Mouse (Mus musculus): ENCODE data around the gene Foxo1. TPM values are rescaled to one million over a fixed set of nuclear protein-coding genes. Genes with fewer than 3 reads are reported as not detected.

The Foxo1 gene
- polyA plus RNA-seq, 1 experiment from 2014 or later, result 2.9 TPM

DNA sequence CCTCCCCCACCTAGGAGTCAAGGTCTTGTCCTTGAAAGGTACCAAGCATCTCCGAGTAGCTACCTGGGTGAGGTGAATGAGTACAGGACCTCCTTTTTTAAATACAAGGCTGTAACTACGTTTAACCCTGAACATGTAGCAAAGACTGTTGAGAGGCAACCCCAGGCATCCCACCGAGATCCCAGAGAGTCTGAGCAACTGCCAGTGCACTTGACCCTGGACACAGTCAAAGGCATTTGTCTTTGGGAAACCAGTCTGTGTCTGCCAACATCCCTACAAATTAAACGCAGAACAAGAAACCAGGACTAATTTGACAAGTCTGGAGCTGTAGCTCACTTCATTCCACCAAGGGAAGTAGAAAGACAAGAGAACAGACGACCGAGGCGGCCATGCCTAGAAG is 86.1 kb downstream of the Foxo1 start:
- H3K27ac ChIP-seq, result no peak overlapping the region
- no peaks in the 10 kb centered on the region for H3K9me3 ChIP-seq
- H3K36me3 ChIP-seq (replicated peaks), result no peaks in the 10 kb centered on the region
- no peaks in the 10 kb centered on the region for H3K4me1 ChIP-seq
- WGBS, result 86% methylated on average over 7 of the region's 7 CpGs
- ATAC-seq (ENCODE audit: low FRiP score), result no peak
- no peaks in the 10 kb centered on the region for H3K27me3 ChIP-seq
- no peak overlapping the region for H3K9ac ChIP-seq
- H3K4me2 ChIP-seq, result no peak overlapping the region
- no peak overlapping the region for H3K4me3 ChIP-seq (replicated peaks)

DNA sequence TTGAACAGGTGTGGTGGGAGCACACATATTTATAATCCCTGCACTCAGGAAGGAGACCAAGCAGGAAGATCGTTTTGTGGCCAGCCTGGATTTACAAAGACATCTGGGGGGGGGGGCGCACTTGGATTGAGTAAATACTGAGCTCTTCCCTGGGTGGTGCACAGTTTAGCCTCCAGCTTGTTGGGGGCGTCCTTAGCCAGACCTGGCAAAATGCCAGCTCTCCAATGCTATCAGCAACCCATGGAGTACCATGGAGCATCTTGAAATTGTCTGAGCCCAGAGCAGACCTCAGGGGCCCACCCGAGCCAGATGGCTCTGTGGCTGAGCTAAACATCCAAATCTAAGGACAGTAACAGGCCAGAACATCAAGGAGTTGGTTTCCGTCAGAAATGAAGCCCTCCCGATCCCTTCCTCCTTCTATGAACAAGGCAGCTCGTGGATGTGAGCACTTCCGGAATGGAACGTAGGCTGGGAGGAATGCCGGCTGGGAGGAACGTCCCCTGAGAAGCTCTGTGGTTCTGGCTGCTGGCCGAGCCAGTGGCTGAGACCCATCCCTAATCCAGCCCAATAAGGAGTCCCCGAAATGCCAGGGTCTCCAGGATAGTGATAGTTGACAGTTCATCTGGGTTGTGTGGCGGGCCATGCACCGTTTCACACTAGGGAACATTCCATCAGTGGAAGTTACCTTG is 89.3 kb downstream of the Foxo1 start:
- WGBS, result 92% methylated on average over 15 of the region's 15 CpGs
- H3K27me3 ChIP-seq, result no peaks in the 10 kb centered on the region
- no peak overlapping the region for H3K4me3 ChIP-seq (replicated peaks)
- H3K9ac ChIP-seq, result no peak overlapping the region
- H3K4me2 ChIP-seq, result no peak overlapping the region
- ATAC-seq (ENCODE audit: low FRiP score), result no peak
- no peaks in the 10 kb centered on the region for H3K36me3 ChIP-seq (replicated peaks)
- H3K9me3 ChIP-seq, result no peaks in the 10 kb centered on the region
- no peaks in the 10 kb centered on the region for H3K4me1 ChIP-seq
- H3K27ac ChIP-seq, result no peak overlapping the region

DNA sequence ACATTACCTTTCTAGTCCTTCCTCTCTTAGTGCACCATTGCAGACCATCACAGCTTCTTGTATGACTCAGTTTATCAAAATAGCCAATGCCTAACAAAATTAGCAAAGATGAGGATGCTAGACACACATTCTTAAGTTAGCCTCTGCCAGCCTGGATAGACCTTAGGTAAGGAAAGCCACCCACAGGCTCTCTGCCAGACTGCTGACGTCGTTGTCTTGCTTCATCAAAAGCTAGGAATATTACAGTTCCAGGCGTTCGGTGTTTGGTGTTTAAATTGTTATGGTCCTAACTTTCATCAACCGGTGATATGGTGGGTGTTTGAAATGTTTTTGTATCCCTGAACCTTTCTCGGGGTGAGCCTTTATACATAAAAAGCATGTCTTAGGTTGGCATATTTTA is 96.4 kb downstream of the Foxo1 start:
- H3K36me3 ChIP-seq (replicated peaks), result no peaks in the 10 kb centered on the region
- ATAC-seq (ENCODE audit: low FRiP score), result no peak
- no peak overlapping the region for H3K9ac ChIP-seq
- no peak overlapping the region for H3K27ac ChIP-seq
- H3K9me3 ChIP-seq, result no peaks in the 10 kb centered on the region
- no peaks in the 10 kb centered on the region for H3K27me3 ChIP-seq
- H3K4me2 ChIP-seq, result no peak overlapping the region
- 94% methylated on average over 6 of the region's 6 CpGs for WGBS
- H3K4me1 ChIP-seq, result no peaks in the 10 kb centered on the region
- no peak overlapping the region for H3K4me3 ChIP-seq (replicated peaks)

DNA sequence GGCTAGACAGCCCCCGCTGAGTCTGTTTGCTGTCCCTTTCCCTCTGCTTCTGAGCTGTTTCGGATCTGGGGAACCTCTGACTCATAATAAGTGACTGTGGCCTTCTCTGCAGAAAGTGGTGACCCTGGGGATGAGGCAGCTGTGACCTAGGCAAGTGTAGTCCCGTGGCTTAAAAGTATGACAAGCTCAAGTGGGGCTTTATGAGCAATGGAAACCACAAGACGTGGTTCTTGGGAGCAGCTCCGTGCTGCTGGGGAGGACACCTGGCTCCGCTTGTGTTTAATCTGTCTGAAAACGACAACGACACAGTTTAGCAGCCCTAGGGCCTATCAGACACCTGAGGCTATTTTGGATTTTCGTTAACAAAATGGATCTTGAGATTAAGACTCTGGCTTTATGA is 101.1 kb downstream of the Foxo1 start:
- Histone ChIP-seq H3K4me1 (no peaks in the 10 kb centered on the region), H3K9me3 (no peaks in the 10 kb centered on the region), H3K27ac (no peak overlapping the region), H3K4me3 (replicated peaks) (no peak overlapping the region), H3K4me2 (no peak overlapping the region), H3K27me3 (no peaks in the 10 kb centered on the region), H3K36me3 (replicated peaks) (no peaks in the 10 kb centered on the region), H3K9ac (no peak overlapping the region)
- WGBS, result 85% methylated on average over 9 of the region's 9 CpGs
- no peak for ATAC-seq (ENCODE audit: low FRiP score)

DNA sequence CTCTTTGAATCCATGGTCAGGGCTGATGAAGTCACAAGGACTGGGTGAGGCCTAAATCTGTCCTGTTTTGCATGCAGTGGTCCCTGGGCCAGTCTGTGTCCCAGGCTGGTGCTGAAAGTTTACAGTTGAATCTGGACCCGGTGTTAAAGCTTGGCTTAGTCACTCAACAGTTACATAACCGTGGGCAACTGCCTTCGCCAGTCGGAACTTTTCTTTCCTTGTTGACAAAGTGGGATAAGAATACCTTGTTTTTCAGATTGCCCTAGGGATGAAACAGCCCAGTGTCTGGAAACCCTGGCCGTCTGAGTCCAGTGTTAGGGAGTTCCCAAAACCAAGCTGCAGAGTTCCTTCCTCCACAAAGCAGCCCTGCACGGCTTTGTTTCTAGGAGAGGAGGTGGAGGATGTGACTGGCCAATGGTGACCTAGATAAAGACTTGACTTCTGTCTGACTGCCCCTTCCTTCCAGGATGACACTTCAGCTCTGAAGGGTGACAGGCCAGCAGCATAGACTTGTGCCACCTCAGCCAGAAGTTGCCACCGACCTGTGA is 101.8 kb downstream of the Foxo1 start:
- H3K9me3 ChIP-seq, result no peaks in the 10 kb centered on the region
- 79% methylated on average over 7 of the region's 7 CpGs for WGBS
- ATAC-seq (ENCODE audit: low FRiP score), result no peak
- no peak overlapping the region for H3K9ac ChIP-seq
- H3K4me3 ChIP-seq (replicated peaks), result no peak overlapping the region
- no peaks in the 10 kb centered on the region for H3K27me3 ChIP-seq
- H3K36me3 ChIP-seq (replicated peaks), result no peaks in the 10 kb centered on the region
- H3K27ac ChIP-seq, result no peak overlapping the region
- no peak overlapping the region for H3K4me2 ChIP-seq
- no peaks in the 10 kb centered on the region for H3K4me1 ChIP-seq

DNA sequence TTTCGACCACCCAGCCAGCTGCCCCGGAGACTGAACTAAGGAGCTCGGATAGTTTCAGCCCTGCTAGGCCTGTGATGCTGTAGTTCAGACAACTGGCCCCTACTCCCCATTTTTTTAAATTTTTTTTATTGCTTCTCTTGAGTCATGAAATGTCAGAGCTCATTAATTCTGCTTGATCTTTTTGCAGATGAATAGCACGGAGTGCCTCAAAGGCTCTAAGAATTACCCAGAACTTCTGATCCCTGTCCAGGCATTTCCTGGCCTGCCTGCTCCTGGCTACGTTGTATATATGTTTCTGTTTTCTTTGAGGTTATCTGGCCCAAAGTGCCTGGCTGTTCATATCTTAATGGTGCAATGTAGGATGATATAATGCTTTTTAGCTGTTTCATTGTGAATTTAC is 108.8 kb downstream of the Foxo1 start:
- ATAC-seq (ENCODE audit: low FRiP score), result no peak
- no peak overlapping the region for H3K27ac ChIP-seq
- no peak overlapping the region for H3K9ac ChIP-seq
- no peaks in the 10 kb centered on the region for H3K9me3 ChIP-seq
- WGBS, result 82% methylated on average over 5 of the region's 5 CpGs
- no peak overlapping the region for H3K4me3 ChIP-seq (replicated peaks)
- no peaks in the 10 kb centered on the region for H3K27me3 ChIP-seq
- H3K4me1 ChIP-seq, result no peaks in the 10 kb centered on the region
- no peak overlapping the region for H3K4me2 ChIP-seq
- no peaks in the 10 kb centered on the region for H3K36me3 ChIP-seq (replicated peaks)

DNA sequence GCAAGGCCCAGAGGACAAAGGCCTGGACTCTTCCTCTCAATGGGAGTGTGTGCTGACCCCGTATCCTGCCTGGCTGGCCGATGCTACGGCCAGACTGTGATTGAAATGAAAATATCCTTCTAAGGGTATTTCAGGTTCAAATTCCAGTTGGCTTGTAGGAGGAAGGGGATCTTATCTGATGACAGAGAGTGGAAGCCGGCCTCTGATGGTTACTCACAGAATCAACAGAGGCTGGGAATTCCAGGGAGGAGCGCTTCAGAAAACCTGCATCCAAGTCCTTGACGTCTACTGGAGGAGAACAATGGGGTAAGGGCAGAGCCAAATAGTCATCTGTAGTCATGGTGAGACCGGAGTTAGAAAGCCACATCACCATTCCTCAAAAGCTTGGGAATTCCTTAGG is 115.2 kb downstream of the Foxo1 start:
- Histone ChIP-seq H3K4me2 (no peak overlapping the region), H3K36me3 (replicated peaks) (no peaks in the 10 kb centered on the region), H3K9ac (no peak overlapping the region), H3K4me3 (replicated peaks) (no peak overlapping the region), H3K27me3 (no peaks in the 10 kb centered on the region), H3K27ac (no peak overlapping the region), H3K9me3 (no peaks in the 10 kb centered on the region), H3K4me1 (peaks cover 3% of the 10 kb centered on the region; the same call in 1 of the 2 replicates)
- WGBS, result 90% methylated on average over 7 of the region's 7 CpGs
- no peak for ATAC-seq (ENCODE audit: low FRiP score)

DNA sequence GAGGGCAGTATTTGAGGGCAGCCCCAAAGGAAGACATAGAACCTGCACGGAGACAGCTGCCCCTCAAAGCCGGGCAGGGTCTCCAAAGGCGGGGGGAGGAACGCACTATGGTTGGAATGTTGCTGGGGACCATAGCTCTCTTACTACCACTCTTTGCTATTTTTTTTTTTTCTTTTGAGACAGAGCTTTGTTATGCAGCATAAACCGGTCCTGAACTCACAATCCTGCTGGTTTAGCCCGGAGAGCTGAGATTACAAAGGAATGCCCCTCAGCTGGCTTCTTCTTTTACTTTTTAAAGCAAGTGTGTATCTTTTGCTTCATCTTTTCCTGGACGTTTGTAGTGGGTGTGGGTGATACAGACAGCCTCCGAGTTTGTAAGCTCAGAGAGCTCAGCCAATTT is 118.2 kb downstream of the Foxo1 start:
- no peaks in the 10 kb centered on the region for H3K36me3 ChIP-seq (replicated peaks)
- H3K9me3 ChIP-seq, result no peaks in the 10 kb centered on the region
- no peak overlapping the region for H3K4me3 ChIP-seq (replicated peaks)
- peaks cover 3% of the 10 kb centered on the region; the same call in 1 of the 2 replicates for H3K4me1 ChIP-seq
- WGBS, result 38% methylated on average over 8 of the region's 8 CpGs
- no peak overlapping the region for H3K27ac ChIP-seq
- H3K27me3 ChIP-seq, result no peaks in the 10 kb centered on the region
- H3K4me2 ChIP-seq, result no peak overlapping the region
- no peak overlapping the region for H3K9ac ChIP-seq
- no peak for ATAC-seq (ENCODE audit: low FRiP score)

DNA sequence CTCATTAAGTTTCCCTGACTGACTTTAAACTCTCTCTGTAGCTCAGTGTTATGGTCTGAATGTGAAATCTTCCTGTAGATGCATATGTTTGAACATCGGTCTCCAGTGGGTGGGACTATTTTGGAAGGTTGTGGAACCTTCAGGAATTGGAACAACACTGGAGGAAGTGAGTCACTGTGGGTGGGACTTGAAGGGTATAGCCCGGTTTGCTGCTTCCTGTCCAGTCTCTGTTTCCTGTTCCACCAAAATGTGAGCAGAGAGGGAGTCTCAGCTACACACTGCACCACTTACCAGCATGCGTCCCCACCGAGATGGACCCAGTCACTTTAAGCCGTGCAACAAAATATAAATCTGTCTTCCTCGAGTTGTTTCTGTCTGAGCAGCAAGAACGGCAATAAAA is 122.2 kb downstream of the Foxo1 start:
- no peak for ATAC-seq (ENCODE audit: low FRiP score)
- Histone ChIP-seq H3K9ac (no peak overlapping the region), H3K9me3 (no peaks in the 10 kb centered on the region), H3K4me3 (replicated peaks) (no peak overlapping the region), H3K27ac (no peak overlapping the region), H3K4me1 (peaks cover 3% of the 10 kb centered on the region; the same call in 1 of the 2 replicates), H3K36me3 (replicated peaks) (no peaks in the 10 kb centered on the region), H3K27me3 (no peaks in the 10 kb centered on the region), H3K4me2 (no peak overlapping the region)
- WGBS, result 90% methylated on average over 7 of the region's 7 CpGs

DNA sequence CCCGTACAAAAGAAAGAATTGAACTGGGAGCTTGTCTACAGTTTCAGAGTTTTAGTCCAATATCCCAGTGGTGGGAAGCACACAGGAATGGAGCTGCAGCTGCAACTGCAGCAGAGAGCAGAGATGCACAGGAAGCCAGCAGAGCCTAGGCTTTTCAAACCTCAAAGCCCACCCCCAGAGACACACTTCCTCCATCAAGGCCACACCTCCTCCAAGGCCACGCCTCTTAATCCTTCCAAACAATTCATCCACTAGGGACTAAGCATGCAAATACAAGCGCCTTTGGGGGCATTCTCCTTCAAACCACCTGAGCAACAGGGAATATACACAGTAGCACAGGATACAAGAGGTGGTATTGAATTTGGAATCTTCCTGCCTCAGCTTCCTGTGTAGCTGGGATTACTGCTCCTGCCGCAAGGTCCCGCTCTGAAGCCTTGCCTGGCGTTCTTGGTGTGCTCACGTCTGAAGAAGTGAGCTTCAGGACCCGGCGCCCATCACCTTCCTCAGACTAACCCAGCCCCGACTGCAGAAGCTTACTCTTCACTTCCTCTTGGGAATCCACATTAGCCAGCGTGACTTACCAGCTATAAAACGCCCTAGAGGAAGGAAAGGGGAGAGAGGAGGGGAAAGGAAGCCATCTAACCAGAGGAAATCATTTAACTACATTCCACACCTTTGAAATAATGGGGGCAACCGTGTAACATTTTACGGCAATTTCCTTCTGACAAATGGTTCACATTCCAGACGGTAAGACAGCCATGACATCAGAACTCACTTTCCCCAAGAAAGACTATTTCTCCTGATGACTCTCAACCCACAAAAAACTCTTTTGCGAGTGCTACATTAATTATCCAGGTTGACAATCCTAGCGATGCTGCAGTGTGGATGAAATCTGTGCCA is 122.9 kb downstream of the Foxo1 start:
- WGBS, result 89% methylated on average over 17 of the region's 17 CpGs
- H3K4me1 ChIP-seq, result peaks cover 3% of the 10 kb centered on the region; the same call in 1 of the 2 replicates
- H3K9me3 ChIP-seq, result no peaks in the 10 kb centered on the region

DNA sequence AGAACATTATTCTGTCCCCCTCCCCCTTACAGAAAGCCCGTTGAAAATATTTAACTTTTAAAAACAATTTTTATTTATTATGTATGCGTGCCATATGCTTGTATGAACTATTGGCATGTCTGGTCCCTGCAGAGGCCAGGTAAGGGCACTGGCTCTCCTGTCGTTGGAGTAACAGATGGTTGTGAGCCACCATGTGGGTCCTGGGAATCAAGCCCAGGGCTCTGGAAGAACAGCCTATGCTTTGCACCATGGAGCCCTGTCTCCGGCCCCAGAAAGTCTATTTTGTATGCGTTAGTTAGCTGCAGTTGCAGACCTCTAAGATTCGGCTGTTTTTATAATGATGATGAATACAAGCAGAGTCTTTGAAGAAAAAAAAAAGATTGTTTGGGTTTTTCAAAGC is 123.8 kb downstream of the Foxo1 start:
- no peaks in the 10 kb centered on the region for H3K36me3 ChIP-seq (replicated peaks)
- no peaks in the 10 kb centered on the region for H3K4me1 ChIP-seq
- H3K27me3 ChIP-seq, result no peaks in the 10 kb centered on the region
- H3K9me3 ChIP-seq, result no peaks in the 10 kb centered on the region
- 87% methylated on average over 6 of the region's 6 CpGs for WGBS
- no peak for ATAC-seq (ENCODE audit: low FRiP score)
- H3K4me3 ChIP-seq (replicated peaks), result no peak overlapping the region
- H3K4me2 ChIP-seq, result no peak overlapping the region
- H3K9ac ChIP-seq, result no peak overlapping the region
- no peak overlapping the region for H3K27ac ChIP-seq

More for the DNA sequence above, 122.9 kb downstream of the Foxo1 start:
- no peak overlapping the region for H3K4me3 ChIP-seq (replicated peaks)
- no peaks in the 10 kb centered on the region for H3K27me3 ChIP-seq
- no peak for ATAC-seq (ENCODE audit: low FRiP score)
- no peak overlapping the region for H3K9ac ChIP-seq
- no peak overlapping the region for H3K27ac ChIP-seq
- no peak overlapping the region for H3K4me2 ChIP-seq
- H3K36me3 ChIP-seq (replicated peaks), result no peaks in the 10 kb centered on the region

DNA sequence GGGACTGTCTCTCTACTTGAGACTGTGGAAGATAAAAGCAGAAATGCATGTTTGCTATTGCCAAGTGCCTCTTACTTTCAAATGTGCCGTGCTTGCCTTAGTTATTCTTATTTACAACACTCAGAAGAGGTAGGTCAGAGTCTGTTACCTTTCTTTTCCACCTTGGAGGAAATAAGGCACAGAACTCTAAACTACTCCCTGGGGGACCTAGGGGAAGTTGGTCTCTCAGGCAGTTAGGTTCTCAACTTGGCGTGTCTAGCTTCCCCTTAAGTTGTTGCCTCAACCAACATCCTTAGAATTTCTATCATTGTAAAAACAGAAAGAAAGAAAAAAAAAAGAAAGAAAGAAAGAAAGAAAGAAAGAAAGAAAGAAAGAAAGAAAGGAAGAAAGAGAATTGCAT is 124.4 kb downstream of the Foxo1 start:
- Histone ChIP-seq H3K9ac (no peak overlapping the region), H3K4me3 (replicated peaks) (no peak overlapping the region), H3K27ac (no peak overlapping the region), H3K4me2 (no peak overlapping the region), H3K4me1 (no peaks in the 10 kb centered on the region), H3K9me3 (no peaks in the 10 kb centered on the region), H3K27me3 (no peaks in the 10 kb centered on the region), H3K36me3 (replicated peaks) (no peaks in the 10 kb centered on the region)
- 89% methylated on average over 2 of the region's 2 CpGs for WGBS
- no peak for ATAC-seq (ENCODE audit: low FRiP score)
